Mouse (Mus musculus): ENCODE results near the gene Ahnak.
"Not testable (repeated sequence)": the region's sequence is repeated elsewhere in the genome, so short reads cannot be mapped to it uniquely, and the experiment has no call there.

The Ahnak gene

DNA sequence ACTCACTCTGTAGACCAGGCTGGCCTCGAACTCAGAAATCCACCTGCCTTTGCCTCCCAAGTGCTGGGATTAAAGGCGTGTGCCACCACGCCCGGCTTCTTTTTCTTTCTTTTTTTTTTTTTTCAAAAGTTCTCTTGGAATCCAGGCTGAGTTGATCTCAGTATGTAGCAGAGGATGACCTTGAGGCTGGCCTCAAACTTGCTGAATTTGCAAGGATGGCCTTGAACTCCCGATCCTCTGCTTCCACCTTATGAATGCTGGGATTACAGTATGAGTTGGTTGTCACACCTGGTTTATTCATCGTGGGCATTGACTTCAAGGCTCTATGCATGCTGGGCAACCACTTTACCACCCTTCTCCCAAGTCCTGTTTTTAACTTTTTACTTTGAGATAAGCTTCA lies 51.6 kb downstream of the Ahnak start:
- peak; percentile 65 for DNase-seq (ENCODE audit: low read depth, low spot score)

DNA sequence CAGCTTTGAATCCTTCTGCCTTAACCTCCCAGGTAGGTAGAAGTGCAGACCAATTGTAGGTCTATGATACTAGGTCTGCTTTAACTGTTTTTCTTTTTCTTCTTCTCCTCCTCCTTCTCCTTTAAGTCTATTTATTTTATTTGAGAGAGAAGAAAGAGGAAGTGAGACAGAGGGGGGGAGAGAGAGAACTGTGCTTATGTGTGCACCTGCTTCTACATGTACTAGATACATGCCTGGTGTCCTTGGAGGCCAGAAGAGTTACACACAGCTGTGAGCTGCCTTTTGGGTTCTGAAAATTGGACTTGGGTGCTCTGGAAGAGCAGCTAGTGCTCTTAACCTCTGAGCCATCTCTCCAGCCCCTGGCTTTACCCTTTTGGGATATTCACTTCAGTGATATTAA lies 52.0 kb downstream of the Ahnak start:
- DNase-seq (ENCODE audit: low read depth, low spot score), result no peak

DNA sequence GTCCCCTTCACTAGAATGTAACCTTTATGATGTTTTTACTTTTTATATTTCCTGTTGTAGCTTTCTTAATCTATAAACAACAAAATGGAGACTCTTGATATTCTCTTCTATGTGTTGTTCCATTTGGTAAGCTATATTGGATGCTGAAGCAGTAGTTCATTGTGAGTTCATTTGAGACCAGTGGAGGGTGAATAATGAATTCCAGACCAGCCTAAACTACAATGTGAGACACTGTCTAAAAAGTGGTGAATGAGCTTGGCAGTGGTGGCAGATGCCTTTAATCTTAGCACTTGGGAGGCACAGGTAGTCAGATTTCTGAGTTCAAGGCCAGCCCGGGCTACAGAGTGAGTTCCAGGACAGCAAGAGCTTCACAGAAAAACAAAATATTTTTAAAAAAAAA lies 54.0 kb downstream of the Ahnak start:
- DNase-seq (ENCODE audit: low read depth, low spot score), result no peak

DNA sequence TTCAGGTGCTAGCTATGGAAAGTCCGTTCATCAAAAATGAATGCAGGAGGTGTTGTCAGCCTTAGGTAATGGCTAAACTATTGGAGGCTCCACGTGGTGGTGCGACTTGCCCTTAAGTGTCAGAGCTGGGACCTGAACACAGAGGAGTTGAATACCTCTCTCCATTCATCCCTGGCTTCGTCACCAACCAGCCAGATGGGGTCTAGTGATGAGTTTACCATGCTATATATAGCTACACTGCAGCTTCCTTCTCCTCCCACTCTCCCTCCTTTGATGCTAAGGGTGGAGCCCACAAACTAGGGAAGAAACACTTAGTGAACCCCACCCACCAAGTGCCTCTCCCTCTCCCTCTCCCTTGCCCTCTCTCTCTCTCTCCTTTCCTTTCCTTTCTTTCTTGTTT lies 55.2 kb downstream of the Ahnak start:
- peak; percentile 46 for DNase-seq (ENCODE audit: low read depth, low spot score)

DNA sequence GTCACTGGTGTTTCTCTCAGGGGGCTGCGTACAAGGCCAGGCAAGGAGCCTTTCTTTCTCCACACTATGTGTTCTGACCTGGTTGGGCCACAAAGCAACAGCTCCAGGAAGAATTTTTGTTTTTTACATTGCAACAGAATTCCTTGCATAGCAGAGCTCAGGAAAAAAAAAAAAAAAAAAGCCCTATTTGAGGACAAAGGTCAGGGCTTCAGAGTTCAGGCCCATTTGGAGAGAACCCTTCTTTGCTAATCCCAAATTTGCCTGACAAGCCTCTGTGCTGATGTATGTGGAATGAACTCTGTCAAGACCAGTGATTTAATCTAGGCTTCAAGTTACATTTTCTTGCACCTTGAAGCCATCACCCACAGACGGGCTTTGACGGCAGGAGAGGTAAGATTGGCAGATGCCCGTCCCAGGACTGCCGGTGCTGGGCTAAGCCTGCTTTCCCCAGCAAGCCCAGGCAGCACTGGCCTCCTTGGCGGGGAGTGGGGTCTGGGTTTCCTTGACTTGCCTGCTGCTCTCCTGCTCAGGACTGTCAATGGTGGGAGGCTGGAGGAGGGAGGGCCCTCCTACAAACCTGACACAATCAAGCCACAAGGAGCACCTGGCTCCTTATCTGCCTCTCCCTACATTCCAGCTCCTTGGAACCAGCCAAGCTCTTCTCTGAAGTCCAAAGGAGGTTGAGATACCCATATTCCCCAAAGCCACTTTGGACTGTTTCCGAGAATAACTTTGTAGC lies 58.3 kb downstream of the Ahnak start:
- DNase-seq (ENCODE audit: low read depth, low spot score), result no peak

DNA sequence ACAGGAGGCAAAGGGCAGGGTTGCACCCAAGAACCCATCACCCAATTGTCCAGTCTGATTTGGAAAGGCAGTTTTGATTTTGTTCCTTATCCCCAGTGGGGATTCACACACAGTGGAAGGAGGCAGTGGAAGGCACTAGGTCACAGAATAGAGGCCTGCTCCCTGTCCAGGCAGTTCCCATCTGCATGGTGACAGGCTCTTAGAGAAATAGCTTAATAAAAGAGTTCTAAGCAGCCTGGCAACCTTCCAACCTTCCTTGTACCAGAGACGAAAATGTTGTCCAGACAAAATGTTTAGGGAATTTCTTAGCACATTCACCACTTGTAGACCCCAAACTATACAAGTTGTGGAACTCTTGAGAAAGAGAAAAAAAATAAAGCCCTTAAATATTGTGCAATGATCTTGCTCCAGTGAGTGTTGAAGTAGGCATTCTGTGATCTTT lies 58.9 kb downstream of the Ahnak start:
- no peak for DNase-seq (ENCODE audit: low read depth, low spot score)

DNA sequence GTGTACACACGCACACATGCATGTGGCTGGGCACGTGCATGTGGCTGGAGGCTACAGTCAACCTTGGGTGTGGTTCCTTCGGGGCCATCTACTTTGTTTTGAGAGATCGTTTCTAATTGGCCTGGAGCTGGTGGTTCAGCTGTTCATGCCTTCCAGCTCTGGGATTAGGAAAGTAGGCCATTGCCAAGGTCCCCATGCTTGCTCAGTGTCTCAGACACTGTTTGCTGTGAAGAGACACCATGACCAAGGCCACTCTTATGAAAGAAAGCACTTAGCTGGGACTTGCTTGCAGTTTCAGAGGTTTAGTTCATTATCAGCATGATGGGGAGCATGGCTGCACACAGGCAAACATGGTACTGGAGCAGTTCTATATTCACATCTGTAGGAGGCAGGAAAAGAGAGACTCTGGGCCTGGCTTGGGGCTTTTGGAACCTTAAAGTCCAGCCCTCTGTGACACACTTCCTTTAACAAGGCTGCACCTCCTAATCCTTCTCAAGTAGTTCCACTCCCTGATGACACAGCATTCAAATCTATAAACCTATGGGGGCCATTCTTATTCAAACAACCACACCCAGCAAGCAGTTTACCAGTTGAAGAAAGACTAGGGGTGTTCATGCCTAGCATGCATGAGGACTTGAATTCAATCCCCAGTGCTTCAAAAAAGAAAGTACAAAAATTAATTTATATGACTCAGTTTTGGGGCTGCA lies 60.0 kb downstream of the Ahnak start:
- DNase-seq (ENCODE audit: low read depth, low spot score), result peak; percentile 40

DNA sequence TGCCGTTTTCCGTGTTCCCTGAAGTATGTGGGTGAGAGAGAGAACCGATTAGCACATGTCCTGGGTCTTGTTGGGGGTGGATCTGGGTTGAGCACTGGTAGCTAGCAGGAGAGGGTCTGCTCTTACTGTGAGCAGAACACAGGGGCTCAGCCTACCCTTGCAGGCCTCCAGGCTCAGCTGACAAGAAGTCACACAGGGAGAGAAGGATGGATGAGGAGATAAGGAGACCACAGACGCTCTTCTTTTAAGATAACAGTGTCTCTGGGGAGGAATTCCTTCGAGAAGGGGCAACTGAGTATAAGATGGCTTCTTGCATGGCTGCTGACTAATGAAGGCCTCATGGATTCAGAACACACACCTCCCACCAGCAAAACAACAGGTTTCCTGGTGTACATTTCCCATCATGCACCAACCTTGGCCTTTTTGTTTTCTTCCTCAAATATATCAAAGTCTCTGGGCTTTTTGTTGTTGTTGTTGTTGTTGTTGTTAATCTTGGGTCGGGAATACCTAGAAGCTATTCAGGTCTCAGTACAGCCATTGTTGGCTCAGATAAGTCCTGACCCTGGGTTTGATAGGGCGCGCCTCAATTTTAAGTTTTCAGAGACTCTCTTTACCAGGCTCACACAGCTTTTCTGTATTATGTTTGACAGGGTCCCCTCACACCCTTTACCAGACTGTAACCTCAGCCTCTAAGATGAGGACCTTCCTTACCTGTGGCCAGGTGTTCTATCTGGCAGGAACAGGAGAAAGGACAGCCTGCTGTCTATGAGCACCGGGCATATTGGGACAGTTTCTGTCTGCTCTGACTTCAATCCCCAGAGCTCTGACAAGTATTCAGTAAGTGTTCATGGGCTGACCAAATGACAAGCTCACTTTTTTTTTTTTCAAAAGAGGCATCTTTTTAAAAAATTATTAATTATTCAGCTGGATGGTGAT lies 61.5 kb downstream of the Ahnak start:
- DNase-seq (ENCODE audit: low read depth, low spot score), result no peak

DNA sequence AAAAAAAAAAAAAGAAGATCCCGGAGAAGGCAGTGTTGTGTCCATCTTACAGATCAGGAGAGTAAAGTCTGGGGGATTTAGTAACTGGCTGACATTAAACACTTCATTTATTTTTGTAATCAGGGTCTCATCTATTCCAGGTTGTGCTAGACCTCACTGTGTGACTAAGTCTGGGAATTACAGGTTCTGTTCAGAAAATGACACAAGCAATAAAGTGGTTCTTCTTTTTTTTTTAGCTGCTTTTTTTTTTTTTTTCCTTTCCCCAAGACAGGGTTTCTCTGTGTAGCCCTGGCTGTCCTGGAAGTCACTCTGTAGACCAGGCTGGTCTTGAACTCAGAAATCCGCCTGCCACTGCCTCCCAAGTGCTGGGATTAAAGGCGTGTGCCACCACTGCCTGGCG lies 62.9 kb downstream of the Ahnak start:
- DNase-seq (ENCODE audit: low read depth, low spot score), result not testable (repeated sequence)

DNA sequence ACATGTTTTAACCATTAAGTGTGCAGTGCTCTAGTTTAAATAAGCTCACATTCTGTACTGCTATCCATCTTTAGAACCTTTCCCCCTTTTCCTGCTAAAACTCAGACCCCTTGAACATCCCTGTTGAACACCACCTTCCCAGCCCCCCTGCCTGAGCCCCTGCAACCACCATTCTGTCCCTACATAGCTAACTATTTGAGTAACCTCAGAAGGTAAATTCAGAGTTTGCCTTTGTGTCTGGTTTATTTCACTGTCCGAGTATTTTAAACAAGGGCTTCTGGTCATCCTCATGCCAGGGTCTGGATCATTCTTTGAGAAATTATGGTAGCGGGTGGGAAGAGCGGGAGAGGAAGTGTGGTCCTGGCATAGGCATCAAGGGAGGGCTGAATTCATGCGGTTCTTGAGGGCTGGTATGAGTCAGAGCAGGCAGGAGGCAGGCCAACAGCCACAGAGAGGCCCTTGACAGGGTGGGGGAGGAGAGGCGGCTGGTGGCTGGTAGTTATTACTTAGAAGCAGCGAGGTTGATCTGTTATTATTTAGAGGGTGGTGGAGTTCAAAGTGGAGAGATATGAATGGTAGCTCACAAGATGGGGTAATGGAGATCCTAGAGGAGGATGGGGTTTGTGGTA lies 63.8 kb downstream of the Ahnak start:
- DNase-seq (ENCODE audit: low read depth, low spot score), result no peak

DNA sequence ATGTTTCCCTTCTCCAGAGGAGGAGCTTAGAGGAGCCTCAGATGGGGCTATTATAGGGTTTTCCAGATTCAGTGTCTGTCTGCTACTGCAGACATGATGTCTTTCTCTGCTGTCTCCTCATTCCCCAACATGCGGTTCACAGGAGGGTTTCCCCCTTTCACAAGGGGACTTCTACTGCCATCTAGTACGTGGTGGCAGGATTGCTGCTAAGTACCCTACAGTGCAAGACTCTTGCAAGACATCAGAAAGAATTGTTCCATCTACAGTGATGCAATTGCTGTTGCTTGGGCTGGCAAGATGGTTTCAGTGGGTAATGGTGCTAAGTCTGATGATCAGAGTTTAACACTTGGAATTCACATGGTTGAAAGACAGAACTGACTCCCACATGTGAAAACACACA lies 66.1 kb downstream of the Ahnak start:
- peak; percentile 36 for DNase-seq (ENCODE audit: low read depth, low spot score)

DNA sequence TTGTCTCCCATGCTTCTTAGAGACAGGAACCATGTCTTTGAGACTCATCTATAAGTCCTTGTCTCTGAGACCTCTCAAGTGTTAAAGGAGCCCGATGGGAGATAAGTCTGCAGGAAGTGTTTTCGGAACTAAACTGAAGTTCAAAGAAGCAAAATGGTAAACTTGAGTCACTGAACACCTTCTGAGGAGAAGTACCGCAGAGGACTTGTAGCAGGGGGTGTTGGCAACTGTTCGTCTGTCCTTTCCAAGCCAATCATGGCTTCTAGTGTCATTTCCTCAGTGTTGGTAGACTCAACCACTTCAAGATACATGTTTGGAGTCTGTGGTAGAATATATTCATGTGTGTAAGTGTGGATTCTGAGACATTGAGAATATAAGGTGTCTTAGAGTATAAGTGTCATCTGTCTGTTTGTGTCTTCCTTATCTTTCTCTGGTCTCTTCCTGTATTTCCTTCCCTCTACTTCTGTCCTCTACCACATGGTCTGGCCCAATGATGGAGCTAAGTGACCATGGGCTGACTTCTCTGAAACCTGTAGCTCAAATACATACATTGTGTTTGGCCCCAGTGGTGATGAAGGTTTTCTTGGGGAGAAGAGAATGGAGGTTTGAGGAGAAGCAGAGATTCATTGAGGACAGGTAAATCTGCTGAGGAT lies 66.7 kb downstream of the Ahnak start:
- DNase-seq (ENCODE audit: low read depth, low spot score), result no peak

DNA sequence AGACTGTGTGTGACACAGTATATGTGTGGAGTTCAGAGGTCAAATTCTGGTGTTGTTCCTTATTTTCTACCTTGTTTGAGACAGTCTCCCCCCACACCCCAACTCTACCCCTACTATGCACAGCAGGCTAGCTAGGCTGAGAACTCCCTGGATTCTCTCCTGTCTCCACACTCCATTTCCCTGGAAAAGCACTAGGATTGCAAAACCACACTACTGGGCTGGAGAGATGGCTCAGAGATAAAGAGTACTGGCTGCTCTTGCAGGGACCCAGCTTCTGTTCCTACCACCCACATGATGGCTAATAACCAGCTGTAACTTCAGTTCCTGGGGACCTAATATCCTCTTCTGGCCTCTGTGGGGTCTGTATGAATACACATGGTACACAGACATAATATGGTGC lies 68.6 kb downstream of the Ahnak start:
- no peak for DNase-seq (ENCODE audit: low read depth, low spot score)

DNA sequence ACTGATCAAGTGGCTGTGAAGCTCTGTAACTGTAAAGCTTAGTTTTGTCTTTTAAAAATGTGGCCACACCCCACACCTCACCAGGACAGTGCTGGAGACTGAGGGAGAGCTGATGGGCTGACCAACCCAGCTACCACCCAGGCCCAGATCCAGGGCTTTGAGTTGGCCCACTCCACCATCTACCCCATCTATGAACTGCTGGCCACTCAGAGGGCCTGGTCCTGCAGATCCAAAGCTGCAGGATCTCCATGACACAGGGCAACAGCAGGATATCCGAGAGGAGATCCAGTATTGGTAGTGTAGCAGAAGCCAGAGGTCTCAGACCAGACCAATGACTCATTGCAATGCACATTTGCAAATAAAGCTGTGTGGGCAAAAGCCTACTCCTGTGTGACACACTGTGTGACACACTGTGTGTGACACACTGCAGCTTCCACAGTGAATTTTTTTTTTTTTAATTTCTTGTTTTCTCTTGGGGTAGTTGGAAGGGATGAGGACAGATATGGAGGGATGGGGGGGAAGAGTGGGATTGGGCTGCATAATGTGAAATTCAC lies 69.3 kb downstream of the Ahnak start:
- DNase-seq (ENCODE audit: low read depth, low spot score), result no peak

DNA sequence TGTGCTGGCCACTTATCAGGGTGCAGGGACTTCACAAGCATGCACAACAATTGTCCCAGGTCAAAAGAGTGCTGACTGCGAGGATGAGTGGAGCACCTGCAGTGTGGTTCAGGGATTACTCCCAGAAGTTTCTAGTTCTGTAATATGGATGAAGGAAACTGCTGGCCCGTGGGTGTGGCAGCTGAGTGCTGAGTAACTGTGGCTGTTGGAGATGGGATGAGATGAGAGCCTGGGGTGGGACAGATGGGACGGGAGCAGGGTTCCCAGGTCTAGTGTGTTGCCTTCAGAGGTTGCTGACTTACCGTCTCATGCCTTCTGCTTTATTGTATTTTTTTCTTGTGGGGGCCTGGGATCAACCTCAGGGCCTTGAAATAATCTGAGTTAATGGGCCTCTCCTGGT lies 69.9 kb downstream of the Ahnak start:
- DNase-seq (ENCODE audit: low read depth, low spot score), result no peak

DNA sequence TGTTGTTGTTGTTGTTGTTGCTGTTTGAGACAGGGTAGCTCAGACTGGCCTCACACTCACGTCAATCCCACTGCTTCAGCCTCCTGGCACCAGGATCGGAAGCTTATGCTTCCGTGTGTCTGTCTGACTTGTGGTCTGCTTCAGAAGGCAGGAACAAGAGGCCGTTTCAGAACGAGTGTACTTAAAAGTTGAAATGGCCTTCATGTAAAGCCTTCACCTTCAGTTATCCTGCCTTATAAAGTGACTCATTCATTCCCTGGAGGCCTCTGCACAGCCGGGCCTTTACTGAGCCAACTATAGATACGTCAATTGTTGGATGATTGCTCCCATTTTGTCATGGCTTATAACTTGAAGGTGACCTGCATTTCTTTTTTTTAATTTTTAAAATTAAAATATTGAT lies 70.3 kb downstream of the Ahnak start:
- no peak for DNase-seq (ENCODE audit: low read depth, low spot score)

DNA sequence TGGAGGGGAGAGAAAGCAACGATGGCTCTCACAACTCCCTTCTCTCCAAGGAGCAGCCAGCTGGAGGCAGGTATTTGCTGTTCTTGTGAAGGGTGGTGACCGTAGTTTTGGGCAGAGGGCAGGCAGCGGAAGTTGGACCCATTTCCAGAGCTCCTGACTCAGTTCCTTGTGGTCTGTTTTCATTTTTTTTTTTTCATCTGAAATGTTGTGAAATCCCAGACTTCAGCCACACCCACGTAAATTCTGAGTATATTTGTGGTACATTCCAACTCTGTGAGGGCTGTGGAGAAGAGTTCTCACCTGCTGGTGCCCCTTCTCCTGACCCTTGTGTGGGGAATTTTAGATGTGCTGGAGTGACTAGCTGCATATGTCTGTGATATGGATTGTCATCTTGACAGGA lies 71.0 kb downstream of the Ahnak start:
- no peak for DNase-seq (ENCODE audit: low read depth, low spot score)

DNA sequence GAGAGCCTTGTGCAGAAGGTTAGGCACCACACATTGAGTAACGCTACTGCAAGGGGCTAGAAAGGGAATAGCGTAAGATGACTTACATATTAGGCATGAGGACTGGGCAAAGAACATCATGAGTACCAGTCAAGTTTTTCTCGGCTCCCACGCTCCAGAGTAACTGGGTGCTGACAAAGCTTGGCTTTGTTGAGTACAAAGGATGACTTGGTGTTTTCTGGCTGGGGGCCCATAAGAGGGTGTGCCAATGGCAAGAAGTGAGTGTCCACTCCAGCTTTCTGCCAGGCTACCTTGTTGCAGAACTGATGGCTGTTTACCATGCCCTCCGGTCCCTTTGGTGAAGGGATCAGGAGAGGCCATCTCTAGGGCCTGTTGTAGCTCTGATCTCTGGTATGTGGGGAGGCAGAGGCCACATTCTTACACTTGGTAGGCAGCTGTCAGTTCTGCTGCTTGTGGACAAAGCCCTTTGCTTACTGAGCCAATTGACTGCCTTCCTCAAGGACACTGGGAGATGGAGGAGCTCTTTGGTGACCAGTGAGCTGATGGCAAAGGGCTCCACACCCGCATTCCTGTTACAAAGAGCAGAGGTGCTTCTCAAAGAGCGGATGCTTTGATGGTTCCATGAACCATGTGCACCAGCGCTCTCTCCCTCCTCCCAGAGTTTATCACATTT lies 72.3 kb downstream of the Ahnak start:
- DNase-seq (ENCODE audit: low read depth, low spot score), result no peak

DNA sequence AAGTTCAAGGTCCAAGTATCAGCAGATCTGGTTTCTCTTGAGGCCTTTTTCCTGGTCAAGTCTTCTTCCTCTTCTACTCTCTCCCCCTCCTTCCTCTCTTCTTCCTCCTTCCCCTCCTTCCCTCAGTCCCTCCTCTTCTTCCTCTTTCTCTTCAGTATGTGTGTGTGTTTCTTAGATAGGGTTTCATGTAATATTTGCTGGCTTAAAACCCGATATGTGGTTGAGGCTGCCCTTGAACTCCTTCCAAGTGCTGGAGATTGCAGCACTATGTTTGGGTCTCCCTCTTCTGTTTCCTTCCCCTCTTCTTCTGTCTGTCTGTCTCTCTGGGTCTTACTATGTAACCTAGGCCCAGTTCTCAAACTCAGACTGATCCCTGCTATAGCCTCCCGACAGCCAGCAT lies 73.7 kb downstream of the Ahnak start:
- no peak for DNase-seq (ENCODE audit: low read depth, low spot score)

DNA sequence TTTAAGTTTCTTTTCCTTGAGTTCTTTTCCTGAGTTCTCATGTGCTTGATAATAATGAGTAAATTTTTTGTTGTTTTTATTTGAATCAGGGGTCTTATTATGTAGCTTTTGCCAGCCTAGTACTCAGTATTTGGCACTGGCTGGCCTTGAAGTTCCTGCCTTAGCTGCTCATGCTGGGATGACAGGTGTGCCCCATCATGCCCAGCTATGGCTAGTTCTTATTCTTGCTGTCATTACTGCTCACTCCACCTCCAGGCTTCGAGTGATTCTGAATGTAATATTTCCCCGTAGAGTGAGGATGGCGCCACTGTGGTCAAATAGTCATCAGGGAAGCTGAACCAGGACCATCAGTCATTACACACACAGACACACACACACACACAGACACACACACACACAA lies 74.7 kb downstream of the Ahnak start:
- no peak for DNase-seq (ENCODE audit: low read depth, low spot score)

All from ES-CJ7 (cell line).